Mouse (Mus musculus) megakaryocyte progenitor cell, adult 5-6 weeks (primary cell): ENCODE results near the gene Cd33. TPM values are rescaled to one million over a fixed set of nuclear protein-coding genes. Genes with fewer than 3 reads are reported as not detected.

Source experiments
- ATAC-seq: replicated peaks from 2 replicates; pipeline ENCODE4 v1.8.0; 2016; ENCODE audit warnings: mild to moderate bottlenecking, moderate TSS enrichment, inconsistent platforms; ENCODE audit not compliant: poor library complexity
- total RNA-seq, 2 experiments: library from RNA; stranded (forward) in 1 of 2; stranded (reverse) in 1 of 2; fragments of 157-497, 149-512 nt in 1 of 2; fragments of 200-1000 nt in 1 of 2; gene quantifications; 2 replicates each; pipeline versions ENCODE4 v1.2.3 to v1.2.4; 2015 to 2017

Cd33 gene
- total RNA-seq, 2 experiments from 2014 or later: 4.9 to 6.5 TPM

DNA sequence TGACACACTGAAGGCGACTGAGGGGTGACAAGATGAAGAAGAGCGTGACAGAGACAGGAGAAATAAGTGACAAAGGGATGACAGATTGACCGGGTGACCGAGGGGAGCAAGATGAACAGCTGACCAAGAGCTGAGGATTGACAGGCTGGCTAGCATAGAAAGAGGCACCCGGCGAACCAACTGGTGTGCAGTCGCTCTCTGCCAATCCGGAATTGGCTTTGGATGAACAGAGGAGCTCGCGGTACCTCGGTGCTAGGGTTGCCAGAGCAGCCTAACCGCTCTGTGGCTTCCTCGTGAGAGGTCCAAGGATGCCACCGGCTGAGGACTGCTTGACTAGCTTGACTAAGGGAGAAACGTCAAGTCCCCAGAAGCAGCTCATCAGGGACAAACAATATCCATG is 25.9 kb downstream of the Cd33 start:
- ATAC-seq: no peak

DNA sequence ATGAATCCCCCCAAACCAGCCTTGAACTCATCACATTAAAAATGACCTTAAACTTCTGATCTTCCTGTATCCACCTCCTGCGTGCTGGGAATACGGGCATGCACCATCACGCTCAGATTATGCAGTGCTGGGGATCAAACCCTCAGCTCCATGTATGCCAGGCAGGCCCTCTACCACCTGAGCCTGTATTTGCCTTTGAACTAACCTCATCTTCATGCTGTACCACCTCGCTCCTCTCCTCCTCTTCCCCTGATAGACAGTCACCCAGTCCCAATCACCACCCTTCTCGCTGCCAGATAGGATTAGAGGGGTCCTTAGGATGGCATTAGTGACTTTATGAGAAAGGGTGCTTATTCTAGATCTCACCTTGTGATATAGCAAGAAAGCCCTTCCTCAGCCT is 29.2 kb downstream of the Cd33 start:
- no peak for ATAC-seq

DNA sequence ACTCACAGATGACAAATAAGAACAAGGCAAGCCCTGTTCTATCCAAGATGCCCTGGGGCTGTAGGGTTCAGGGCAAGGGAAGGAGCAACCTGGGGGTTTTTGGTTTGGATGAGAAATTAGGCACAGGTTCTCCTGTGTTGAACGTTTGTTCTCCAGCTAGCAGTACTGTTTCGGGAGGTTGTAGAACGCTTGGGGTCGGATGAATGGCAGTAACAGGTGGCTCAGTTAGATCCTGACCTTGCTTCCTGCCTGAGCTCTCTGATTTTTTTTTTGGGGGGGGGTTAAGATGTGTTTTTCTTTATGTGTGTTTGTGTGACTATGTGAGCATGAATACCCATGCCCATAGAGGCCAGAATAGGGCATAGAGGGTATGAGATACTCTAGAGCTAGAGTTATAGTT is 31.7 kb downstream of the Cd33 start:
- ATAC-seq: no peak

DNA sequence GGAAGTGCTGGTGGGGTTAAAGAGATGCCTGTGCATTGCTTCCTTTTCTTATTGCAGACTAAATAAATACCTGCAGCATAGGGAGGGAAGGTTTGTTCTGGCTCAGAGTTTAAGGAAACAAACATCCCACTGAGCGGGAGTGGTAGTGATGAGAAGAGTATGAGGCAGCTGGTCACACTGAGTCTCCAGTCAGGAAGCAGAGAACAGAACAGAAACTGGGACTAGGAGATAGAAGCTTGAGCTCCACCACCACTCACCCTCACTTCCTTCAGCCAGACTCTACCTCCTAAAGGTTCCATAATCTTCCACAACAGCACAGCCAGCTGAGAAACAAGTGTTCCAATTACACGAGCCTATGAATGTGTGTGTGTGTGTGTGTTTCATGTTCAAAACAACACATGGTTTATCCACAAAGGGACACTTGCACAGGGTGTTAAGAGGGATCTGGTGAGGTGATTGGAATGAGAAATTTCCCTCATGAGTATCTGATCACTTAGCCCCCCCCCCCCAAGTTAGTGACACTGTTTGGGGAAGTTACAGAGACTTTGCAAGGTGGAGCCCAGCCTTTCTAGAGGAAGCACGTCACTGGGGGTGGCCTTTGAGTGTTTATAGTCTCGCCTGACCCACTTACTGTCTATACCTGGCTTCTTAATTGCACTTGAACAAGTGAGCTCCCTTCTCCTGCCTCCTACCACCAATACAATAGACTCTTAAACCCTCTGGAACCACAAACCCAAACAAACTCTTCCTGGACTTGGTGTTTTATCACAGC is 32.3 kb downstream of the Cd33 start:
- peak; percentile 57 for ATAC-seq

DNA sequence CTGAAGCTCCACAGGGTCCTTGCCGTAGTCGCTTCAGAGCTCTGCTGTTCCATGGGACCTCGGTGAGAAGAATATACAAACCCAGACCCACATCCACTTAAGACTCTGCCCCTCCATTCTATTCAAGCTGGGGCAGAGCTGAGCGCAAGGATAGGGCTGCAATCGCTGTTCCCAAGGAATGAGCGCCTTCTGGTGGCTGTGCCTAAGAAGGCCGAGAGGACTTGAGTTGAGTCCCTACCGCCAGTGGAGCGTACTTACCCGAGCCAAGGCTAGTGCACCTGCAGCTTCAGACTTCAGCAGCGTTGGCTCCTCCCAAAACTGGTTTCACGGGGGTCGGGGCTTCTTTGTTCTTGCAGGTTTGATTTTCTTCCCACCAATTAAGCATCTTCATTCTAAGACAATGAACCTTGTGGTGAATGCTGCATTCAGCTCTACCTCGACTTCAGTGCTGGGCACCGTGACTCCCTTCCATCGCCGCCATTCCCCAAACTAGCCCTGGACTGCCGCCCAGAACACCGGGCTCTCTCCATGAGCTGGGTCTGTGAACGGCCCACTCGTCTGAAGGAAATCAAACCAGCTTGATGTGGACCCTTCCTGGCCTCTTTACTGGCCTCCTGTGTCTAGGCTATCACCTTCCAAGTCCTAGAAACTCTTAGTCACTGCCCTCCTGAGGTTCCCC is 48.7 kb downstream of the Cd33 start:
- ATAC-seq: peak; percentile 95

DNA sequence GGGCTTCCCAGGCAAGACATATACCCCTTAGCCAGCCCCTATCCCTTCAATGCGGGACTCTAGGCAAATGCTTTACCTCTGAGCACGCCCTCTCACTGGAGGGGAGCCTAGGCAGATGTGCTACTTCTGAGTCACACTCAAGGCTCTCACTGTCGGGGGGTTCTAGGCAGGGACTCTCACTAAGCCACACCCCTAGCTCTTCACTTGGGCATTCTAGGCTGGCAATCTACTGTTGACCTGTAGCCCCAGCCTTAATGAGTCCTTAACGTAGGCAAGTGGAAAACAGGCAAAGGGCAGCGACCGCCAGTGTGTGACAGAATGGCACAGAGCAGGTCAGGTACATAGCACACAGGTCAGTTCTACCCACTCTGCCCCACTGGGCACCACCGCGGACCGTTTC is 53.4 kb downstream of the Cd33 start:
- no peak for ATAC-seq

DNA sequence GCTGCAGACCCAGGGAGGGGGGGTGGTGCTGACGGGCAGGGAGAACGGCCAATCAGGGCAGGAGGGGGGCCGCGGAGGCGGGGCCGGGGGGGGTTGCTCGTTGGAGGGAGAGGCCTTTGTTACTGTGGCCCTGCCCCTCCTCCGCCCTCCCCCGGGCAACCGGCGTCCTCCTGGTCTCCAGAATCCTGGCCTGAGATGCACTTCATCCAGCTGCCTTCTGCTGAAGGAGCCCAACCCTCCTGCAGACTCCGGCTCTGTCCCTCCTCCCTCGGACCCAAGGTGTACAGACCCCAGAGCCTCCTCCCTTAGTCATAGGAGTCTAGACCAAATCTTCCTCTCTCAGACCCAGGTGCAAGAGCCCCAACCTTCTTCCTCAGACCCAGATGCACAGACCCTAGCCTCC is 54.0 kb downstream of the Cd33 start:
- no peak for ATAC-seq

DNA sequence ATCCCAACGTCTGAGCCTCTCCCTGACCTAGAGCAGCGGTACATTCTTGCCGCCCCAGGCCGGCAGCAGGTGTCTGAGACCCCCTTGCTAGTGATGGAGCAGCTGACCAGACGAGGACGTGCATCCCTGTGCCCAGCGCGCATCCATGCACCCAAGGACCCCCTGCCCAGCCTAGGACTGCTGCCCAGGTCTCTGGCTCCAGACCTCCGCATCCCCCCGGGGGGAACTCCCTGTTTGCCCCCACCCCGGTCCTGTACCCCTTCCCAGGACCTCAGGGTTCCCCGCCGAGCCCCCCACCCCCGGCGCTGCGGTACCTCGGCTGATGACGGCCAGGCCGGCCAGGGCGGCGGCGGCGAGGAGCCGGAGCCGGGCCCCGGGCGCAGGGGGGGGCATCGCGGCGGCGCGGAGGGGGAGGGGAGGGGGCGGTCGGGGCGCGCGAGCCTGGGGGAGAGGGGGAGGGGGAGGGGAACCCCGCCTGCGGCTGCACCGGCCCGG is 54.5 kb downstream of the Cd33 start, which contains the start of gene Iglon5:
TSS of gene Iglon5 (minus strand) at position 445 of the 495 bp plus-strand sequence.
- no peak for ATAC-seq

DNA sequence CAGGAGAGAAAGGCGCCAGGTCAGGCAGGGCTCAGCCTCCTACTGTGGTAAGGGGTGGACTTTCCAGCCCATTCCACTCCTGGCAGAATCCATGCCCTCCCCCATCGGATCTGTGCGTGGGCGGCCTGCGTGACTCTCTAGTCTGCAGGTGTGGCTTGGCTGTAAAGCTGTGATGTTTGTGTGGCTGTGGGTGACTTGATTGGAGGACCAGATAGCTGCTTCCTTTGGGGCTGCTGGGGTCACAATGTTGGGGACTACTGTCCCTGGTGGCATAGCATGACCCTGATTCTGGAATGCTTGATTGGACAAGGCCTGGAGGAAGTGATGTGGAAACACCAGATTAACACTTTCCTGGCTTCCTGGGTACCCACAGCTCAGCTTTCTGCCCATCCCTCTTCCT is 55.6 kb downstream of the Cd33 start:
- 0 out of 2 replicates have a peak, but pooled peaks have one; percentile 4 for ATAC-seq

DNA sequence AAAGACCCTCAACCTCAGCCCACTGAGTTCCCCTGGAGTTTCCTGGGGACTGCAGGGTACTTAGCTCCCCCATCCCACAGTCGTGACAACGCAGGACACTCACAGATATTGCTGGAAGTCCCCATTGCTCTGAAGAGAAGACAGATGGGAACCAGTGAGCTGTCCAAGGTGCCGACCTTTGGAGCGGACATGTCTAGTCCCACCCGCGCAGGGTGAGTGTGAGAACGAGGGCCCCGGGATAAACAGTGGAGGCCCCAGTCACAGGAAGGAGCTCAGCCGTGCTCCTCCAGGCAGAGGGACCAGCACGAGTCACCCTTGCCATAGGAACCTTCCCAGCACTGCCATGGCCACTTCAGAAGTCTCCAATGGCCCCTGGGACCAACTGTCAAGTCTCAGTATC is 61.0 kb downstream of the Cd33 start:
- peak; percentile 64; the same call in 1 of the 2 replicates for ATAC-seq

DNA sequence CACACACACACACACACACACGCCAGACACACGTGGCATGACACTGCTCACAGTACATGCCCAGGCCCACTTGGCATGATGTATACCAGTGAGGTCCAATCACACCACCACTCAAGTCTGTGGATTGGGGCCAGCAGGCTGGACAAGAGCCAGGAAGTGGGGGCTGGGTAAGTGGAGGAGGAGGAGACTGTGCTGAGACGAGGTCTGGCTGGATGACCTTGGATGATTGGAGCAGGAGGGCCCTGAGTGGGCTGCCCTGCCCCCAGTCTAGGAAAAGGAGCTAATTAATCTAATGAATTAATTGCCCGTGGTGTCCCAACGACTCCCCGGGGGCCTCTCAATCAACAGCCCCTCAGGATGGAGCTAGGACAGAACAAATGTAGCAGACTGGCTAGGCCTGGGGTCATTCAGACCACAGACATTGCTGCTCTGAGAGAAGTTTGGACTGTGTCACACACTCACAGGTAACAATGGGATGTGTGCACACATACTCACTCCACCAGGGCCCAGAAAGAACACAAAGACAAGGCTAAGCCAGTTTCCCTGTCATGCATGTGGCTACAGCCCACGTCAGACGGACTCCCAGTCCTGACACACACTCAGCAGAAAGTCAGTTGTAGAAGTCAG is 62.0 kb downstream of the Cd33 start:
- ATAC-seq: no peak

DNA sequence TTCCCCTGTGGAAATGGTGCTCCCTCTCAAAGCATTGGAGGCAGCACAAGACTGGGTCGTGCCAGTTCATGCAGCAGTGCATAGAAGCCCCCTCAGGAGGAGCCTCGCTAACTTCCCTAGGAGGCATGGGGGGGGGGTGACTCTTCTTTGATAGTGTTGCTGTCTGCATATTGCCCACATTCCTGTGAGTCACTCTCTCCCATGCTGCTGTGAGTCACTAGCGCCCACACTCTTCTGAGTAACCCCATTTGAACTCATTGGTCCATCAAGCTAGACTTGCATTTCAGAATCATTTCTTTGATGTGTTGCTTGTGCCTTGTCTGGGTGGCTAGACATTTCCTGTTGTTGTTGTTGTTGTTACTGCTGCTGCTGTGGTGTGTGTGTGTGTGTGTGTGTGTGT is 63.0 kb downstream of the Cd33 start:
- no peak for ATAC-seq

DNA sequence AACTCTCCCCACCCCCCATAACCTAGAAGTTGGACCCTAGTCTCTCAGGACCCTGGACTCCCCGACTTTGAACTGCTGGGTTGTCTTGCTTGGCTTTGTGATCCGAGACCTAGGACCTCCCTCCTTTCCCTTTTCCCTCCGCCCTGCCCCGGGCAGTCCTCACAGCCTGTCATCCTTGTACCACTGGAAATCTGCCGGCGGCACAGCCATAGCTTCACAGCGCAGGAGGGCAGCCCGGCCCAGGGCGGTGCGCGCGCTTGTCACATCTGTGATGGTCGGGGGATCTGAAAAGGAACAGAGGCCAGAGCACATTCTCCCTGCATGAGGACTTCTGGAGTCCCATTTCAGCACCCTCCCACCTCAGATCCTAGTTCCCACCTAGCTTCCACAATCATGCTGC is 67.9 kb downstream of the Cd33 start:
- ATAC-seq: no peak

DNA sequence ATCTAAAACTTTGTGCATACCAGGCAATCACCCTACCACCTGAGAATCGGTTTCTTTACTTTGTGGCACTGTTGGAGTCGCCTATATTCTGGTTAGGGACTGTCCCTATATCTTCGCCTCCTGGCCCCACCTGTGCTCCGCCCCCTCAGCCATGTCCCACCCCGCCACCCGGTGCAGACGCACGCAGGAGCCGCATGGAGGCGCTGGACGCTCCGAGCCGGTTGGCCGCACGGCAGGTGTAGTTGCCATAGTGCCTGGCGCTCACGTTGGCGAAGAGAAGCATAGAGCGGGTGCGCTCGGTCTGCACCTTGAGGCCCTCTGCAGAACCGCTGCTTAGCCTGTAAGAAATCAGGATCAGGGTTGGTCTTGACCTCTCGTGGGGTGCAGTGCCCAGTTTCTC is 68.5 kb downstream of the Cd33 start:
- ATAC-seq: peak; percentile 77

Other genes starting within 250 kb of the Cd33 start
- 26.5 and 26.8 TPM in 2 replicates for gene Zfp715, start 231.1 kb downstream of the Cd33 start, total RNA-seq (2015)
- 19.4 and 19.7 TPM in 2 replicates for gene Zfp715, start 231.1 kb downstream of the Cd33 start, total RNA-seq (2017)
- gene Siglecf, start 193.1 kb downstream of the Cd33 start, total RNA-seq (2015): 24.3 and 26.3 TPM in 2 replicates
- gene Siglecf, start 193.1 kb downstream of the Cd33 start, total RNA-seq (2017): 24.8 and 24.9 TPM in 2 replicates
- gene Siglecg, start 136.2 kb downstream of the Cd33 start, total RNA-seq (2015): 17.2 and 23.0 TPM in 2 replicates
- 11.7 and 15.4 TPM in 2 replicates for gene Siglecg, start 136.2 kb downstream of the Cd33 start, total RNA-seq (2017)
- gene Lim2, start 116.8 kb downstream of the Cd33 start, total RNA-seq (2015): 0.42 TPM in 1 of 2 replicates, not detected in the other
- gene Lim2, start 116.8 kb downstream of the Cd33 start, total RNA-seq (2017): not detected in 2 replicates
- 1,033 and 1,153 TPM in 2 replicates for gene Nkg7, start 107.4 kb downstream of the Cd33 start, total RNA-seq (2015)
- gene Nkg7, start 107.4 kb downstream of the Cd33 start, total RNA-seq (2017): 382 and 449 TPM in 2 replicates
- 0.49 and 0.66 TPM in 2 replicates for gene Cldnd2, start 103.6 kb downstream of the Cd33 start, total RNA-seq (2015)
- gene Cldnd2, start 103.6 kb downstream of the Cd33 start, total RNA-seq (2017): not detected in 2 replicates
- 450 and 456 TPM in 2 replicates for gene Etfb, start 100.3 kb downstream of the Cd33 start, total RNA-seq (2015)
- 759 and 825 TPM in 2 replicates for gene Etfb, start 100.3 kb downstream of the Cd33 start, total RNA-seq (2017)
- gene Gm45233, start 100.3 kb downstream of the Cd33 start, total RNA-seq (2015): not detected in 2 replicates
- 1.8 and 2.3 TPM in 2 replicates for gene Gm45233, start 100.3 kb downstream of the Cd33 start, total RNA-seq (2017)
- gene Vsig10l, start 81.3 kb downstream of the Cd33 start, total RNA-seq (2015): 6.4 and 6.5 TPM in 2 replicates
- 4.6 and 6.1 TPM in 2 replicates for gene Vsig10l, start 81.3 kb downstream of the Cd33 start, total RNA-seq (2017)
- gene Iglon5, start 54.4 kb downstream of the Cd33 start, total RNA-seq (2015): not detected in 2 replicates
- gene Iglon5, start 54.4 kb downstream of the Cd33 start, total RNA-seq (2017): not detected in 2 replicates
- gene 4931406B18Rik, start 38.5 kb downstream of the Cd33 start, total RNA-seq (2015): not detected in 2 replicates
- gene 4931406B18Rik, start 38.5 kb downstream of the Cd33 start, total RNA-seq (2017): not detected in 2 replicates
- 0.54 and 1.1 TPM in 2 replicates for gene Zfp658, start 17.8 kb upstream of the Cd33 start, total RNA-seq (2015)
- 1.0 and 2.1 TPM in 2 replicates for gene Zfp658, start 17.8 kb upstream of the Cd33 start, total RNA-seq (2017)
- 11.6 and 12.4 TPM in 2 replicates for gene Zfp719, start 35.2 kb upstream of the Cd33 start, total RNA-seq (2015)
- 6.8 and 7.3 TPM in 2 replicates for gene Zfp719, start 35.2 kb upstream of the Cd33 start, total RNA-seq (2017)
- 0.96 and 1.8 TPM in 2 replicates for gene Zfp819, start 62.7 kb upstream of the Cd33 start, total RNA-seq (2015)
- gene Zfp819, start 62.7 kb upstream of the Cd33 start, total RNA-seq (2017): 0.91 and 2.2 TPM in 2 replicates
- gene Ceacam18, start 90.3 kb upstream of the Cd33 start, total RNA-seq (2015): not detected in 2 replicates
- not detected in 2 replicates for gene Ceacam18, start 90.3 kb upstream of the Cd33 start, total RNA-seq (2017)
- gene Siglece, start 115.7 kb upstream of the Cd33 start, total RNA-seq (2015): 7.2 and 13.1 TPM in 2 replicates
- 7.2 and 8.9 TPM in 2 replicates for gene Siglece, start 115.7 kb upstream of the Cd33 start, total RNA-seq (2017)
- 7.1 and 7.5 TPM in 2 replicates for gene Ctu1, start 127.6 kb upstream of the Cd33 start, total RNA-seq (2015)
- gene Ctu1, start 127.6 kb upstream of the Cd33 start, total RNA-seq (2017): 5.4 and 6.1 TPM in 2 replicates
- gene Klk14, start 146.0 kb upstream of the Cd33 start, total RNA-seq (2015): not detected in 2 replicates
- not detected in 2 replicates for gene Klk14, start 146.0 kb upstream of the Cd33 start, total RNA-seq (2017)
- not detected in 2 replicates for gene Klk13, start 168.1 kb upstream of the Cd33 start, total RNA-seq (2015)
- gene Klk13, start 168.1 kb upstream of the Cd33 start, total RNA-seq (2017): not detected in 2 replicates
- not detected in 2 replicates for gene Klk12, start 224.5 kb upstream of the Cd33 start, total RNA-seq (2015)
- gene Klk12, start 224.5 kb upstream of the Cd33 start, total RNA-seq (2017): not detected in 2 replicates
- gene Klk11, start 230.2 kb upstream of the Cd33 start, total RNA-seq (2015): not detected in 2 replicates
- gene Klk11, start 230.2 kb upstream of the Cd33 start, total RNA-seq (2017): not detected in 2 replicates
- not detected in 2 replicates for gene Klk10, start 236.6 kb upstream of the Cd33 start, total RNA-seq (2015)
- not detected in 2 replicates for gene Klk10, start 236.6 kb upstream of the Cd33 start, total RNA-seq (2017)
- gene Klk9, start 247.5 kb upstream of the Cd33 start, total RNA-seq (2015): not detected in 2 replicates
- not detected in 2 replicates for gene Klk9, start 247.5 kb upstream of the Cd33 start, total RNA-seq (2017)